Mouse (Mus musculus) cerebellum, adult 2 months (tissue): ENCODE measurements around the gene Mta1. TPM values are rescaled to one million over a fixed set of nuclear protein-coding genes. Genes with fewer than 3 reads are reported as not detected.

Experiments
- DNase-seq, 2 experiments: peaks; one replicate each; pipeline ENCODE4 v3.0.0; 2021
- H3K27ac ChIP-seq: fragments of 200-500 bp; 2 replicates; pipeline ENCODE4 v1.5.1; 2012; ENCODE audit warnings: low read length, control low read depth, inconsistent platforms; ENCODE audit not compliant: insufficient read depth
- H3K27me3 ChIP-seq: fragments of 200-500 bp; 2 replicates; pipeline ENCODE4 v1.6.1; 2012; ENCODE audit warnings: inconsistent platforms, mild to moderate bottlenecking, low read length, moderate library complexity; ENCODE audit not compliant: control insufficient read depth, insufficient read depth
- H3K4me1 ChIP-seq: fragments of 200-500 bp; 2 replicates; pipeline ENCODE4 v1.6.1; 2011; ENCODE audit warnings: low read length; ENCODE audit not compliant: control insufficient read depth, insufficient read depth
- H3K4me3 ChIP-seq: fragments of 200-500 bp; replicated peaks from 2 replicates; pipeline ENCODE3; 2011; ENCODE audit warnings: mild to moderate bottlenecking, low read depth, low read length, control low read depth; ENCODE audit not compliant: insufficient read depth
- CTCF ChIP-seq: fragments of 200-500 bp; IDR thresholded peaks from 2 replicates; pipeline ENCODE4 v1.5.1; 2011; ENCODE audit warnings: low read depth, mild to moderate bottlenecking, control low read depth, low read length, moderate library complexity, borderline replicate concordance; ENCODE audit not compliant: insufficient read depth
- POLR2A ChIP-seq: fragments of 200-500 bp; IDR thresholded peaks from 2 replicates; pipeline ENCODE4 v1.6.1; 2011; ENCODE audit warnings: low read length, control low read depth, borderline replicate concordance; ENCODE audit not compliant: insufficient read depth
- WGBS: fragments of 180-500 bp; shearing (Covaris S2); methylation state at CpG from one replicate; pipeline ENCODE4 v1.1.7; 2018; 5-methylcytosine and 5-hydroxymethylcytosine counted together
- polyA plus RNA-seq: library from polyadenylated mRNA; depleted of rRNA; stranded (reverse); fragments of >200 nt; gene quantifications from 2 replicates; pipeline ENCODE4 v1.2.3, GENCODE M21; 2012

The Mta1 gene
- polyA plus RNA-seq, 1 experiment, result 60.4 TPM

DNA sequence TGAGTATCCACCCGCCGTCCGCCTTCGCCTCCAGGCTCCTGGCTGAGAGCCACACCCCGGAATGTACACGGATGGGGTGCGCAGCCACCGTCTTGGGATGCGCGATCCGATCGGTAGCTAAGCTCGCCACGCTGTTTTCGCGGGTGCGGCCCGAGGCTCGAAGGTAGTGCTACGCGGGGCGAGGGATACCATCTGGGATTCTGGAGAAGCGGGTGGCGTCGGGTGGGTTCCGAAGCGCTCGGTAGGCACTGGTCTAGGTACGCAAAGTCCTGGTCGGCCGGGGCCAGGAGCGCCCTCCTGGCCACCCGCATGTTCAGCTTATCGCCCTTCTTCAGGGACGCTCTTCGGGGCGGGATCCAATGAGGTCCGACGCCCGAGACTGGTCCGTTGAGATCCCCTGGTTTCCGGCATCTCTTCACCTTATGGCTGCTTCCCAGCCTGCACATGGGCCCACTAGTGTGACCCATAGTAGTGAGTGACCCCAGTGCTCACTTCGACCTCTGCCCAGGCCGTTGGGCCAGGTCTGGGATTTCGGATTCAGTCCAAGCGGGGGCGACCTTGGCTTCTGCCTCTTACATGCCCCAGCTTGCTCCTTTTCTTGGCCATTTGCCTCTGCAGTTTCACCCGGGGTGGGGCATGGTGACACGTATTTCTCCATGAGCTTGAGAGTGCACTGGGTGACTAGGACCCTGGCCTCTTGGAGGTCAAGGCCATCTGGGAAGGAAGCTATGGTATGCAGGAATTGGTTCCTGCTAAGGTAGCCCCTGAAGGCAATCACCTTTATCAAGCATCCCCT lies 42.7 kb downstream of the Mta1 start:
- no peak overlapping the region for H3K27ac ChIP-seq
- WGBS, result 7% methylated on average over 49 of the region's 49 CpGs
- H3K27me3 ChIP-seq, result no peaks in the 10 kb centered on the region
- no peak for TF ChIP-seq POLR2A
- TF ChIP-seq CTCF, result no peak
- DNase-seq, result peak in 1 of 2 experiments; percentile 45
- H3K4me1 ChIP-seq, result no peaks in the 10 kb centered on the region
- peak overlapping the region; percentile 49 for H3K4me3 ChIP-seq

DNA sequence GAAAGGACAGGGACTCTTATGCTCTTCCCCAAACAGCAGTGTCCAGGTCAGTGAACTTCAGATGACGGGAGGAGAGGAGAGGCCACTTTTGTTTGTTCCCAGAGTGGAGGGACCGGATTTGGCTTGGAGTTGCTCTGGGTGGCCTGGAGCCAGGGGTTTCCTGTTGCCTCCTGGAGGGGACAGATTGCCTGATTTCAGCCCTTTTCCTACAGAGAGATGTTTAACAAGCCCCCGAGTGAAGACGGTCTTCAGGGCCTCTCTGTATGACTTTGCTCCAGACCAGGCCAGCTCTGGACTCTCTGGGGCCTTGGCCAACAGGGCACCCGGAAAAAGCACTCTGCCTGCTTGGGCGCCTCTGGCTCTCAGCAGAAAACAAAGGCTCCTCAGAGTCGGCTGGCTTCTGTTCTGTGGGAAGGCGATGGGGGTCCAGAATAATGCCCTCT lies 43.5 kb downstream of the Mta1 start:
- TF ChIP-seq POLR2A (no peak), CTCF (no peak)
- Histone ChIP-seq H3K27ac (no peak overlapping the region; the same call in 1 of the 2 replicates), H3K4me1 (peaks cover under 1% of the 10 kb centered on the region; the same call in 1 of the 2 replicates), H3K27me3 (no peaks in the 10 kb centered on the region), H3K4me3 (no peak overlapping the region)
- 20% methylated on average over 8 of the region's 8 CpGs for WGBS
- peak; percentile 31 to 47 for DNase-seq

DNA sequence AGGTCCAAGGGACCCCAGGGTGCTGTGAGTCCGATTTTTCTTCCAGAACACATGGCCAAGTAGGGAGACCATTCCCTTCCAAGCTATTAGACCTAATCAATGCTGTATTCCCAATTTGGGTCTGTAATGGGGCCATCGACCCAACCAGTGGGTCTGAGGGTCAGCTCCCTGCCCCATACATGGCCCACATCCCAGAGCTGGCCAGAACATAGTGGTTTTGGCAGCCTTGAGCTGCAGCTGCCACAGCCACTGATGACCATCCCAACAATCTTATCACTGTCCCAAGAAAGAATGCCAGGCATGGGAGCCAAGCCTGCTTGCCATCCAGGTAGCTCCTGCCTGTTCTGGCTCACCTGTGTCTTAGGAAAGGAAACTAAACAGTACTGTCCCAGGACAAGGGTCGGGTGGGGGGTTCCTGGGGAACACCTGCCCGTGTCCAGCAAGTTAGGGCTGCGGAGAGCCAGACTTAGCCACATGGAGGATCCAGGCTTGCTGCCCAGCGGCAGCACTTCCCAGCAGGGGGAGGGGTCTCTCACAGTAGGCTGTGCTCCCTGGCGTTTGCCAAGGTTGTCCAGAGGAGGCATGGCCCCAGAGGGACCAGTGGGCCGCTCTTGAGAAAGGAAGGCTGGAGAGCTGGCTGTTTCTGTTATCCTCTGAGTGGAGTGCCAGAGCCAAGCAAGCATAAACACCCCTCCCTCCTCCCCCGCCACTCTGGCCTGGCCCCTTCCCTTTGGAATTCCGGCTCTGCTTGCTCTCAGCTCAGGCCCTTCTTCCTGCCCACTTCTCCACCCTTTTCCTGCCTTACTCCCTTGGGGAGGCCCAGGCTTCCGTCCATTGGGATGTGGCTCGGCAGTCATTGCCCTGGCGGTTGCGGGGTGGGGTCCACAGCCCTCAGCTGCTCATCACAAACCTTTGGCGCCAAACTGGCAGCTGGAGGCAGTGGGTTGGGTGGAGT lies 44.2 kb downstream of the Mta1 start:
- Histone ChIP-seq H3K4me3 (no peak overlapping the region), H3K4me1 (peaks cover 8% of the 10 kb centered on the region), H3K27me3 (no peaks in the 10 kb centered on the region), H3K27ac (no peak overlapping the region; the same call in 1 of the 2 replicates)
- peak; percentile 26 to 54 for DNase-seq
- TF ChIP-seq CTCF (no peak), POLR2A (no peak)
- 31% methylated on average over 15 of the region's 15 CpGs for WGBS

DNA sequence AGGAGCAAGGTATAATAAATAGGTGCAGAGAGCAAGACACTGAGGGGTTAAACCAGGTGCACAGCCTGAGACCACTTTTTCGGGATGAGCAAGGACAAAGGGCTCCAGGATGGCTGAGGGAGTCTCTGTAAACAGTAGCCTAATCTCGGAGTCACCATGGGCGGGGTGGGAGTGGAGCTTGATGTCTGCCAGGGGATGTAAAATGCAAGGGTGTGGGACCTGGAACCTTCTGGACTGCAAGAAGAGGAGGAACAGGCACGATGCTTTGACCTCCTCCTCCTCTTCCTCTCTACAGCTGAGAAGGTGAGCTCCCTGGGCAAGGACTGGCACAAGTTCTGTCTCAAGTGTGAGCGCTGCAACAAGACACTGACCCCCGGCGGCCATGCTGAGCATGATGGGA lies 45.1 kb downstream of the Mta1 start:
- WGBS, result 55% methylated on average over 7 of the region's 7 CpGs
- H3K4me3 ChIP-seq, result no peak overlapping the region
- H3K4me1 ChIP-seq, result peaks cover 17% of the 10 kb centered on the region
- TF ChIP-seq CTCF (no peak), POLR2A (no peak)
- no peaks in the 10 kb centered on the region for H3K27me3 ChIP-seq
- no peak for DNase-seq
- H3K27ac ChIP-seq, result no peak overlapping the region

DNA sequence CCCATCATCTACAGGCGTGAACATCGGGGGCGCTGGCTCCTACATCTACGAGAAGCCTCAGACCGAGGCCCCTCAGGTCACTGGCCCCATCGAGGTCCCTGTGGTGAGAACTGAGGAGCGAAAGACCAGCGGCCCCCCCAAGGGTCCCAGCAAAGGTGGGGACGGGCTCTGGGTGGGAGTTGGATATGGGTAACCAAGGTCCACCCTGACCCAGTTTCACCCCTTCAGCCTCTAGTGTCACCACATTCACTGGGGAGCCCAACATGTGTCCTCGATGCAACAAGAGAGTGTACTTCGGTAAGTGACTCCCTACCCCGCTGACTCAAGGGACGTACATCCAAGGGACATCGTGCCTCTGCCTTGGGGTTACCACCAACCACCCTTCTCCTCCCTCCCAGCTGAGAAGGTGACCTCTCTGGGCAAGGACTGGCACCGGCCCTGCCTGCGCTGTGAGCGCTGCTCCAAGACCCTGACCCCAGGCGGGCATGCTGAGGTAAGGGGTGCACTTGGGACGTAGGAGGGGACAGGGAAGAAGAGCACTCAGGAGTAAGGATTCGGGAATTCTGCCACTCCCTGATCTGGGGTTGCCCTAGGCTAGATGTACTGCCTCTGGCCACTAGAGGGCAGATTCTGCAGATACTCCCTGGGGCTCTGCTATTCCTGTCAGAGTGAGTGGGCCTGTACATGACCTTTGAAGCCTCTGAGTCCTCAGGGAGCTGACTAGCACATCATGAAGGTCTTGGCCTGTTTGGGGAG lies 46.1 kb downstream of the Mta1 start:
- peaks cover 21% of the 10 kb centered on the region for H3K4me1 ChIP-seq
- 83% methylated on average over 20 of the region's 20 CpGs for WGBS
- H3K27me3 ChIP-seq, result no peaks in the 10 kb centered on the region
- TF ChIP-seq CTCF (peak; percentile 65; the same call in 1 of the 2 replicates), POLR2A (no peak)
- no peak overlapping the region for H3K4me3 ChIP-seq
- H3K27ac ChIP-seq, result no peak overlapping the region
- DNase-seq, result peak; percentile 37 to 49

DNA sequence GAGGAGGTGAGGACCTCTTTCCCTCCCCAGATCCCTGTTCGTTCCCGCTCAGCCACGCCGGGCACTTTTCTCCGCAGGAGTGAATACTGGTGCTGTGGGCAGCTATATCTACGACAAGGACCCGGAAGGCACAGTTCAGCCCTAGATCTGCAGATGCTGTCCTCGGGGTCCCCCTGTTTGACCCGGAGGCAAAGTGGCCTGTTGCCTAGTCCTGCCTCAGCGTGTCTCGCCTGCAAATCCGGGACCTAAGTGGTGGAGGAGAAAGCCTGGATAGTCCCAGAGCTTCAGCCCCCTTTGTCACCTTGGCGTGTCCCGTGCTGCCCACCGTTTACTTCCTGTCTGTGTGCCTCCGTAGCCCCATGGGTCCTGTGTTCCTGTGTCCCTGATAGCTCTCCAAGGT lies 46.8 kb downstream of the Mta1 start:
- DNase-seq, result no peak
- Histone ChIP-seq H3K27ac (no peak overlapping the region), H3K4me3 (no peak overlapping the region), H3K27me3 (no peaks in the 10 kb centered on the region), H3K4me1 (peaks cover 21% of the 10 kb centered on the region)
- 92% methylated on average over 16 of the region's 16 CpGs for WGBS
- TF ChIP-seq POLR2A (no peak), CTCF (no peak)

DNA sequence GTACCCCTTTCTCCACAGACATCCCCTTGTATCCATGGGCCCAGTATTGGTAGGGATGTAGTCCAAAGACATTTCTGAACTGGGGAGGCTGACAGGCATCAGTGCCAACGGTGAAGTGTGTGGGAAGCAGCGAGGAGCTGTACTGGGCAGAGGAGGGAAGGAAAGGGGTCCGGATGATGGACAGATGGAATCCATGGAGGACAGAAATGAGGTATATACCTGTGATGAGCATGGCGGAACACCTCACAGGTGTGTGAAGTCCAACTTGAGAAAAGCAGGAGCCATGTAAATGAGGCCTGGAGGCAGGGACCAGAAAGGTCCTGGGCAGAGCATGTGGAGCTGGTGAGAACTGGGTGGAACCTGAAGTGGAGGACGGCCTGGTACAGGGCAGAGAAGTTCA lies 47.5 kb downstream of the Mta1 start:
- WGBS, result 92% methylated on average over 5 of the region's 5 CpGs
- Histone ChIP-seq H3K27me3 (no peaks in the 10 kb centered on the region), H3K27ac (no peak overlapping the region), H3K4me3 (no peak overlapping the region), H3K4me1 (peaks cover 21% of the 10 kb centered on the region)
- no peak for TF ChIP-seq POLR2A
- TF ChIP-seq CTCF, result no peak
- no peak for DNase-seq
